Mouse (Mus musculus) macrophage (primary cell): ENCODE results near the gene Susd1. TPM values are rescaled to one million over a fixed set of nuclear protein-coding genes. Genes with fewer than 3 reads are reported as not detected.

Source experiments
- H3K27ac ChIP-seq: fragments of 350-480 bp; formaldehyde crosslinking; 2 replicates; pipeline ENCODE4 v1.9.0; 2021
- H3K36me3 ChIP-seq: fragments of 350-480 bp; formaldehyde crosslinking; 2 replicates; pipeline ENCODE4 v1.9.0; 2021; ENCODE audit errors: inconsistent target
- H3K4me3 ChIP-seq: fragments of 350-480 bp; formaldehyde crosslinking; 2 replicates; pipeline ENCODE4 v1.9.0; 2021; ENCODE audit errors: inconsistent target
- H3K79me2 ChIP-seq: fragments of 350-480 bp; formaldehyde crosslinking; 2 replicates; pipeline ENCODE4 v1.9.0; 2021; ENCODE audit errors: inconsistent target
- WGBS: methylation state at CpG from one replicate; pipeline ENCODE4 v1.1.7; 2026; ENCODE audit warnings: inconsistent platforms; ENCODE audit not compliant: missing documents; 5-methylcytosine and 5-hydroxymethylcytosine counted together
- polyA plus RNA-seq: library from polyadenylated mRNA; stranded (reverse); fragments of 250-400 nt; gene quantifications from 3 replicates; pipeline ENCODE4 v1.2.4, GENCODE M21; 2018; ENCODE audit warnings: inconsistent platforms

The Susd1 gene
- polyA plus RNA-seq, 1 experiment from 2014 or later = 18.4 TPM

- 95% methylated on average over 13 of the region's 13 CpGs for WGBS
- H3K36me3 ChIP-seq = no peaks in the 10 kb centered on the region
- H3K27ac ChIP-seq = no peak overlapping the region
- H3K79me2 ChIP-seq = no peaks in the 10 kb centered on the region
- no peak overlapping the region for H3K4me3 ChIP-seq
Observed at GRCm38 (mm10) chr4:59381007-59381743, 57.3 kb downstream of the Susd1 start.

DNA sequence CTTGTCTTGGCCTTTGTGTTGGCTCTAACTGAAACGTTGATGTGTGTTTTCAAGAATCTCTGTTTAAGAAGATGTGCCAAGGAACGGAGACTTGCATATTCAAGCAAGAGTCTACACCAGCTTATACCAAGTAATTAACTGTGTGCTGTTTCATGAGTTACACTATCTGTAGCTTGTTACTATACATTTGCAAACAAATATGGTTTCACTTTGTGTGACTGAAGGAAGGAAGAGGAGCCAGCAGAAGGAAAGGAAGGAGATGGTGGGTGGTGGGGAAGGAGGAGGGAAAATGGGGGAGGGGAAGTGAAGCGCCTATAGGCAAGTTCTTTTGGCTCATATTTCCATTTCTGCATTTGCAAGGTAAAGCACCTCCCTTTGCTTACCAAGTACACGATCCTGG, 58.0 kb downstream of the Susd1 start:
- Histone ChIP-seq H3K36me3 (no peaks in the 10 kb centered on the region), H3K4me3 (no peak overlapping the region), H3K27ac (no peak overlapping the region), H3K79me2 (no peaks in the 10 kb centered on the region)
- 74% methylated on average over 4 of the region's 4 CpGs for WGBS

GRCm38 (mm10) chr4:59379876-59380275, 58.6 kb downstream of the Susd1 start:
- H3K4me3 ChIP-seq = no peak overlapping the region
- no peaks in the 10 kb centered on the region for H3K36me3 ChIP-seq
- H3K79me2 ChIP-seq = no peaks in the 10 kb centered on the region
- WGBS = 52% methylated on average over 5 of the region's 5 CpGs
- H3K27ac ChIP-seq = no peak overlapping the region

DNA sequence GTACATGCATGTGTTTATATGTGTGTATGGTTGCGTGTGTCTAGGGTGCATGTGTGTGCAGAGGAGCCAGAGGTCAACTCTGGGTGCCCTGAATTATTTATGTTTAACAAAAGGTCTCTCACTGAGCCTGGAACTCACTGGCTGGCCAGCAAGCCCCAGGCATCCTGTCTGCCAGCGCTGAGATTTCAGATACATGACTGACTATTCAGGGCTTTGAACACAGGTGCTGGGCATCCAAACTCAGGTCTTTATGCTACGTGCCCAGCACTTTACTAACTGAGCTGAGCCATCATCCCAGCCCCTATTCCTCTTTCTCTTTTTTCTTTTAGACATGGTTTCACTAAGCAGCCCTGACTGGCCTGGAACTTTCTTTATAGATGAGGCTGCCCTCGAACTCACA, 59.8 kb downstream of the Susd1 start:
- 94% methylated on average over 4 of the region's 4 CpGs for WGBS

GRCm38 (mm10) chr4:59374271-59374938, 64.0 kb downstream of the Susd1 start:
- Histone ChIP-seq H3K4me3 (no peak overlapping the region), H3K27ac (no peak overlapping the region), H3K79me2 (no peaks in the 10 kb centered on the region), H3K36me3 (no peaks in the 10 kb centered on the region)
- 83% methylated on average over 10 of the region's 10 CpGs for WGBS

More for the DNA sequence above, 59.8 kb downstream of the Susd1 start:
- no peak overlapping the region for H3K27ac ChIP-seq
- no peak overlapping the region for H3K4me3 ChIP-seq
- no peaks in the 10 kb centered on the region for H3K79me2 ChIP-seq
- no peaks in the 10 kb centered on the region for H3K36me3 ChIP-seq

DNA sequence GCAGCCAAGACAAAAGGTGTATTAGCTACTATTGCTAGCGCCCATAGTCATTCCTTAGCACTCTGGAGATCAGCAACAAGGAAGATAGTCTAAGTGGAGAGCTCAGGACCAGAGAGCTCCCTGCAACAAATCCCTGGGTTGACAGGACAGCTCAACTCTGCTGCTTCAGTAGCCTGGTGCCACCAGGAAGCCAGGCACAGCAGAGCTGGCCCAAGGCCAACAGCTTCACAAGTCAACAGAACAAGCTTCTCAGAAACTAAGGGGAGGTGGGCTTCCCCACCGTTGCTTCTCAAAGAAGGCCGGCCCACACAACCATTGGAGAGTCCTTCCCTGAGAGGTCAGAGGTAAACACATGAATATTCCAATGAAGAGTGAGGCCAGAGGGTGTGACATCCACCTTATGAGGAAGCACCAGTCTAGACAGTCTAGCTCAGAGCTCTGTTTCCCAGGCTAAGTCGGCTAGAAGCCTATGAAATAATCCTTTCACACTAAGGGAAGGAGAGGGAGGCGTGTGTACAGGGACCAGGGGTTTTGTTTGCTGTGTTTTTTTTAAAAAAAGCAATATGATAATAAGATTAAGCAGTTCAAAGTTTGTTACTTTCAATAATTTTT, 65.8 kb downstream of the Susd1 start:
- Histone ChIP-seq H3K27ac (no peak overlapping the region), H3K36me3 (no peaks in the 10 kb centered on the region), H3K4me3 (no peak overlapping the region), H3K79me2 (no peaks in the 10 kb centered on the region)
- 49% methylated on average over 5 of the region's 5 CpGs for WGBS

DNA sequence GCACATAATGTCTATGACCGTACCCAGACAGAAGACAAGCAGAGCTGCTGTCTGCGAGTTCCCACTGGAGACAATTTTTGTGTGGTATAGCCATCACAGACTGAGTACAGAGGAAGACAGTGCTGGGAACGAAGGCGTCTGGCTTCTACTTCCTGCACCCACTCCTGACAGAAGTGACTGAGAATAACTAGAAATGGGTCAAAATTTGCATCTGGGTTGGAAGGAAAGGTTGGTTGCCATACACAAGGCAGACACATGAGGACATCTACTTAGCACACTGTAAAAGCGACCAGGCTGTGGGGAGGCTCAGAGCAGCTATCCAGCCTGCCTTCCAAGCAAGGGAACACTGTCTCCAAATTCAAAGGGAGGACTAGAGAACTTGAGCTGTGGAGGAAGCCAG, 66.5 kb downstream of the Susd1 start:
- H3K4me3 ChIP-seq = no peak overlapping the region
- H3K36me3 ChIP-seq = no peaks in the 10 kb centered on the region
- no peaks in the 10 kb centered on the region for H3K79me2 ChIP-seq
- WGBS = 93% methylated on average over 5 of the region's 5 CpGs
- no peak overlapping the region for H3K27ac ChIP-seq

GRCm38 (mm10) chr4:59369941-59370340, 68.5 kb downstream of the Susd1 start:
- WGBS = 100% methylated on average over 2 of the region's 2 CpGs
- no peak overlapping the region for H3K27ac ChIP-seq
- H3K79me2 ChIP-seq = no peaks in the 10 kb centered on the region
- no peaks in the 10 kb centered on the region for H3K36me3 ChIP-seq
- no peak overlapping the region for H3K4me3 ChIP-seq

DNA sequence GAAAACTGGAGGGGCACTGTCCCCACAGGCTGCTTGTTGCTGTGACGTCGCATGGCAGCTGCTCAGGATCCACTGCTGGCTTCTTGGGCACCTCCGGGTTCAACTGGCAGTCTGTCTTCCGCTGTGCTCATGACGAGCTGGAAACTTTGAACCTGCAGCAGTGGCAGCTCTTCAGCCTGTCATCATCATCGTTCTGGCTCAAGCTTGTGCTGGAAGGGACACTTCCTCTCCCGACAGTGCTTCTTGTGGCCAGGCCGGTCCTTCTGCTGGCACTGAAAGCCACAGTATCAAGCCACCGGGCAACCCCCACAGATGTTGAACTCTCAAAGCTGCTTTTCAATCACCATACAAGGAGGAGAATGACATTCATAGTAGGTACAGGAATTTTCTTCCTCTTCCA, 70.3 kb downstream of the Susd1 start:
- H3K79me2 ChIP-seq = no peaks in the 10 kb centered on the region

DNA sequence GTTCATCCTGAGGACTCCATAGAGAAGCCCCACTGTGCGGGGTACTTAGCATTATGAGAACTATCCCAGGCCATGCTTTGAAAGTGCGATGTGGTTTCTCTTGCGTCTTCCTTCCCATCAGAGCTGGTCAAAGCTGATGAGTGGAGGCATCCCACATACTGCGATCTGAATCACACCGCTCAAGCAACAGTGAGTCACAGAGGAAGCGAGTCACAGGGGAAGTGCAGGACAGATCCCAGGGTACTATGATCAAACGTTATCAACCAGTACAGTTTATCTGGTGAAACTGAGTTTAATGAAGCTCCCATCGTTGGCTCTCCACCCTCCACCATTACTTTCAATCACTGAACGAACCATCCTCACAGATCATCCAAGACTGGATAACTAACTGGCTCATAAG, 72.2 kb downstream of the Susd1 start:
- no peak overlapping the region for H3K4me3 ChIP-seq
- no peaks in the 10 kb centered on the region for H3K79me2 ChIP-seq
- peak overlapping the region; percentile 91 for H3K27ac ChIP-seq
- no peaks in the 10 kb centered on the region for H3K36me3 ChIP-seq
- 13% methylated on average over 9 of the region's 9 CpGs for WGBS

More for the DNA sequence above, 70.3 kb downstream of the Susd1 start:
- 39% methylated on average over 9 of the region's 9 CpGs for whole genome bisulfite sequencing
- no peak overlapping the region for H3K4me3 ChIP-seq
- peak overlapping the region; percentile 19; the same call in 1 of the 2 replicates for H3K27ac ChIP-seq
- H3K36me3 ChIP-seq = no peaks in the 10 kb centered on the region

- no peaks in the 10 kb centered on the region for H3K36me3 ChIP-seq
- peak overlapping the region; percentile 91 for H3K27ac ChIP-seq
- WGBS = 96% methylated on average over 12 of the region's 12 CpGs
- H3K79me2 ChIP-seq = no peaks in the 10 kb centered on the region
- H3K4me3 ChIP-seq = no peak overlapping the region
Observed at GRCm38 (mm10) chr4:59365571-59365970, 72.9 kb downstream of the Susd1 start.

GRCm38 (mm10) chr4:59364229-59365173, 73.9 kb downstream of the Susd1 start:
- Histone ChIP-seq H3K36me3 (no peaks in the 10 kb centered on the region), H3K27ac (peak overlapping the region; percentile 91), H3K4me3 (no peak overlapping the region), H3K79me2 (no peaks in the 10 kb centered on the region)
- 87% methylated on average over 9 of the region's 10 CpGs for WGBS

DNA sequence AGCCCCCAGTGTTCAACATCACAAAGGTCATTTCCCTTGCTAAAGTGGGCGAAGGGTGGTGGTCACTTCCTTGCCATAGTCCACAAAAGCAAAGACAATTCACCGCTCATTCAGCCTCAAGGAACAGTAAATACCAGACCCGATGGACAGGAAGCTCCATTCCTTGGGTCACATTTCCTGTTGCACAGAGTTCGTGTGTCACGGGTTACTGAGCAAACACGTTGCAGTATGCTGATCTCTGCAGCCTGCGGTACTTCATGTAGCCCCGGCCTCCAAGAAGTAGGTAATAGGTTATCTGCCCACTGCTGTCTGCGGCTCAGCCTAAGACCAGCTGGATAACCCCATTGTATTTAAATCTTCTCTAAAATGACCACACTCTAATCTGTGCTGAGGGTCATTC, 75.4 kb downstream of the Susd1 start:
- Histone ChIP-seq H3K36me3 (no peaks in the 10 kb centered on the region), H3K27ac (peak overlapping the region; percentile 91), H3K4me3 (no peak overlapping the region), H3K79me2 (no peaks in the 10 kb centered on the region)
- 13% methylated on average over 9 of the region's 9 CpGs for WGBS

DNA sequence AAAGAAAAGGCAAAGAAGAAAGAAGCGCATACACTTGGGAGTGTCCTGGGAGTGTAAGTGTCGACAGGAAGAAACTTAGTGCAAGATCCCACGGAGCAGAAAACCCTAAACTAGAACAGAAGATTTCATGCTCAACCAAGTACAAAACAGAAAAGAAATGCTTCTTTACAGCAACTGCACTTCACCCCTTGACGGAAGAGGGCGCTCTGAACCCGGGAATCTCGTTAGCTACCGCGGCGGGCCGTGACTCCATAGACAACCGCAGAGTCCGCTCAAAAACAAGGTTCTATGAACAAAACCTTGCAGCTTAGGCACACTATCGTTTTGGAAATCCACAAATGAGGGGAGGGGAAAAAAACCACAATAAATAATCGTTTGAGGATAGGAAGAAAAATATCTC, 77.7 kb downstream of the Susd1 start:
- Histone ChIP-seq H3K36me3 (no peaks in the 10 kb centered on the region), H3K27ac (peak overlapping the region; percentile 91)

More for the DNA sequence above, 77.7 kb downstream of the Susd1 start:
- H3K4me3 ChIP-seq = no peak overlapping the region
- WGBS = 9% methylated on average over 15 of the region's 15 CpGs
- H3K79me2 ChIP-seq = no peaks in the 10 kb centered on the region
